In the genomic region with DNA sequence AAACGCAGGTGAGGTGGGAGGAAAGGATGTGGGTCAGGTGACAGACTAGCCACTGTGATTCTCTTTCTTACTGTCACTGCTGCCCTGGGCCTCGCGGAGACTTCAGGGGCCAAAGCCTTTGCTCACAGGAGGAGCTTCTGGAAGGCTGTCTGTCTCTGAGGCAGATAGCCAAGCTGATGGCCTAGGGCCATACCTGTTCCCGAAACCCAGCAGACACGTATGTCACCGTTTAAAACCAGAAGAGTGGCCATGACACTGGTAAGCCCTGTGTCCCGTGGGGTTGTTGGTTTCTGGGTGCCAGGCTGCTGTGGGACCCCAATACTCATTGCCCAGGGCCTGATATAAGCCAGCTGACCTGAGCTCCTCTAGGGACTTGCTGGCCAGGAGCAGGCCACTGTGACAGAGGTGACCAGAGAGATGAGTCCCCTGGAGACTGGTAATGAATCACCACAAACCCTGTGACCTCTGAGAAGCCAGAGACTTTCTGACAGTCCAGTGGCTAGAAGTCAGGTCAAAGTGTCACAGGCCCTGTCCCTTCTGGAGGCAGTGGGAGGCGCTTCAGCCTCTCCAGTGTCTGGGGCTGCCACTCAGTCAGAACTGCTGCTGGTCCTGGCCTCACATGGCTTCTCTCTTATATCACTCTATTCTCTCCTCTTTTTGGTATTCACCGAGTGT, we compare ENCODE assay signal across 23 mouse cellular contexts.
DNase-seq lines count a peak whose midpoint lies in the region; ATAC-seq lines count a peak whose summit lies in the region.
"Had no signal": no experiment of that assay in that cellular context is flagged by ENCODE, and none has a peak within 500 bp of the region (broad histone marks: within the 10 kb centered on the region; RNA-seq: fewer than 3 reads in every experiment).

No protein-coding gene starts in this region.

- H3K27ac ChIP-seq in heart, embryonic 12.5 days (ENCODE audit: poor library complexity, severe bottlenecking), result no peak overlapping the region
- H3K27ac ChIP-seq in embryonic facial prominence, embryonic 10.5 days (replicated peaks), result peak overlapping the region; percentile 59
- H3K27ac ChIP-seq in limb, embryonic 10.5 days, result no peak overlapping the region
- H3K27ac ChIP-seq: hindbrain, embryonic 15.5 days; layer of hippocampus, adult 2 months; midbrain, embryonic 15.5 days had no signal

- H3K27me3 ChIP-seq in heart, embryonic 12.5 days (replicated peaks), result no peaks in the 10 kb centered on the region
- H3K27me3 ChIP-seq in embryonic facial prominence, embryonic 10.5 days (replicated peaks; ENCODE audit: low read depth, poor library complexity, severe bottlenecking), result peaks cover 45% of the 10 kb centered on the region
- H3K27me3 ChIP-seq in limb, embryonic 10.5 days (ENCODE audit: low read depth, poor library complexity, severe bottlenecking), result peaks cover 25% of the 10 kb centered on the region
- H3K27me3 ChIP-seq: hindbrain, embryonic 15.5 days; midbrain, embryonic 15.5 days had no signal

- H3K9ac ChIP-seq in heart, embryonic 12.5 days, result no peak overlapping the region
- H3K9ac ChIP-seq: hindbrain, embryonic 15.5 days; lung, embryonic 14.5 days; midbrain, embryonic 15.5 days had no signal

- H3K36me3 ChIP-seq in heart, embryonic 12.5 days, result no peaks in the 10 kb centered on the region
- no peaks in the 10 kb centered on the region for H3K36me3 ChIP-seq in embryonic facial prominence, embryonic 10.5 days (replicated peaks)
- no peaks in the 10 kb centered on the region for H3K36me3 ChIP-seq in limb, embryonic 10.5 days
- H3K36me3 ChIP-seq: hindbrain, embryonic 15.5 days; midbrain, embryonic 15.5 days had no signal

- peak; percentile 42 for DNase-seq in cerebellum, adult 11-12 months
- no peak for DNase-seq in cerebellum, adult 18-20 months
- DNase-seq in heart, adult 11 months, result peak; percentile 92
- peak; percentile 56 to 62 for DNase-seq in kidney, postnatal 36 days
- no peak for DNase-seq in kidney, postnatal 4 days
- no peak for DNase-seq in embryonic facial prominence, embryonic 10.5 days (ENCODE audit: low spot score)
- no peak for DNase-seq in limb, embryonic 10.5 days (ENCODE audit: low spot score)
- DNase-seq: adrenal gland, adult 2 months; cerebellum, adult 11 months; heart, postnatal 14 days; left cerebral cortex, postnatal 4 days; lung, embryonic 14.5 days; lung, postnatal 4 days; retina, postnatal 1 day; thymus, postnatal 36 days had no signal

- H3K4me1 ChIP-seq in heart, embryonic 12.5 days (replicated peaks), result peaks cover 40% of the 10 kb centered on the region
- peaks cover 84% of the 10 kb centered on the region for H3K4me1 ChIP-seq in embryonic facial prominence, embryonic 10.5 days
- peaks cover 78% of the 10 kb centered on the region for H3K4me1 ChIP-seq in limb, embryonic 10.5 days

- no peak overlapping the region for H3K4me2 ChIP-seq in heart, embryonic 12.5 days
- H3K4me2 ChIP-seq: hindbrain, embryonic 15.5 days; lung, embryonic 14.5 days; midbrain, embryonic 15.5 days had no signal

- no peaks in the 10 kb centered on the region for H3K9me3 ChIP-seq in heart, embryonic 12.5 days (replicated peaks)
- no peaks in the 10 kb centered on the region for H3K9me3 ChIP-seq in embryonic facial prominence, embryonic 10.5 days
- no peaks in the 10 kb centered on the region for H3K9me3 ChIP-seq in limb, embryonic 10.5 days (replicated peaks)
- H3K9me3 ChIP-seq: hindbrain, embryonic 15.5 days; midbrain, embryonic 15.5 days had no signal

- no peak overlapping the region for H3K4me3 ChIP-seq in heart, embryonic 12.5 days
- no peak overlapping the region for H3K4me3 ChIP-seq in embryonic facial prominence, embryonic 10.5 days
- H3K4me3 ChIP-seq in limb, embryonic 10.5 days, result no peak overlapping the region
- H3K4me3 ChIP-seq: erythroblast, embryonic 14.5 days; hindbrain, embryonic 15.5 days; layer of hippocampus, adult 2 months; midbrain, embryonic 15.5 days had no signal

- ATAC-seq in heart, embryonic 12.5 days (ENCODE audit: insufficient number of reproducible peaks, low FRiP score), result no peak
- ATAC-seq: CD4-positive, CD25-positive, alpha-beta regulatory T cell, adult 4 months; forebrain, embryonic 16.5 days; intestine, postnatal 0 days; midbrain, embryonic 15.5 days had no signal

- 80% methylated on average over 9 of the region's 9 CpGs for WGBS in heart, embryonic 12.5 days
- 67% methylated on average over 9 of the region's 9 CpGs for WGBS in embryonic facial prominence, embryonic 10.5 days
- WGBS in limb, embryonic 10.5 days, result 69% methylated on average over 9 of the region's 9 CpGs

Comparison
In these comparisons a context has a peak if more than half of its experiments do, and no peak if none do; other contexts are left out.
1. DNase-seq: peak in cerebellum, adult 11-12 months (single experiment), heart, adult 11 months (single experiment) and kidney, postnatal 36 days (2 of 2); none in cerebellum, adult 18-20 months (0 of 2), kidney, postnatal 4 days (0 of 2), embryonic facial prominence, embryonic 10.5 days (single experiment) and limb, embryonic 10.5 days (single experiment).